Mouse (Mus musculus): Measurements from ENCODE around the gene Mgea5.

Gene Mgea5

DNA sequence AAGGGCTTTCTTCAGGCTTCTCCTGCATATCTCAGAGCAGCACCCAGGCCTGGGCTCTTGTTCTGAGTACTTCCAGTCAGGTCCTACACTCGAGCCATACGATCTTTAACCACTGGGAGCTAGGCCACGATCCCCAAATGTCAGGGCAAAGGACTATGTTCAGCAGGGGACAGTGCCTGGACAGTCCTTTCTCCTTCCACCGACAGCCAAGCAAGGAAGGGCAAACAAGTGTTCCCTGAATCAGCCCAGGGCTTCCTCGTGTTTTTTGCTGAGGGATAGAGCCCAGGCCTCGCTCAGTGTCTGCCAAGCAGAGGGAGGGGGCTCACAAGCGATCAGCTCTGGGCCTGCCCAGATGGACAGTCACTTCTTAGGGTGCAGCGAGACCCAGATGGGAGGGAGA is 53.6 kb downstream of the Mgea5 start:
- no peak for DNase-seq (ENCODE audit: low spot score)

DNA sequence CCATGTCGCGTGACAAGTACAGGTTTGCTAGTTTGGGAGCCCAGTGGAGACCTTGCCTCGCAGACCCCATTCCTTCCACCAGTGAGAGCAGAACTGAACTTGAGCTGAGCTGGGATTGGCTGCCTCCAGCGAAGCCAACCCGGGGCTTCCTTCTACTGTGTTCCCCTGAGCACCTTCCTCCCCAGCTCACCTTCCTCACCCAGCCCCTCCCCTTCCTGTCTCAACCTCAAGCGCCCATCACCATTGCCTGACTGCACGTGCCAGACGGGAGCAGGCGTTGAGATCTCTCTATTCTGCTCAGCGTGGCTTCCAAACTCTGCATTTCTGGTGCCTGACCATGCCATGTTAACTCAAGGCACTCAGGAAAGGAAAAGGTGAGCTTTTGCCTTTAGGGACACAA is 56.4 kb downstream of the Mgea5 start:
- no peak for DNase-seq (ENCODE audit: low spot score)

GRCm38 (mm10) chr19:45725677-45726277 is 57.9 kb downstream of the Mgea5 start:
- DNase-seq (ENCODE audit: low spot score): no peak

GRCm38 (mm10) chr19:45722188-45722587 is 61.4 kb downstream of the Mgea5 start:
- no peak for DNase-seq (ENCODE audit: low spot score)

DNA sequence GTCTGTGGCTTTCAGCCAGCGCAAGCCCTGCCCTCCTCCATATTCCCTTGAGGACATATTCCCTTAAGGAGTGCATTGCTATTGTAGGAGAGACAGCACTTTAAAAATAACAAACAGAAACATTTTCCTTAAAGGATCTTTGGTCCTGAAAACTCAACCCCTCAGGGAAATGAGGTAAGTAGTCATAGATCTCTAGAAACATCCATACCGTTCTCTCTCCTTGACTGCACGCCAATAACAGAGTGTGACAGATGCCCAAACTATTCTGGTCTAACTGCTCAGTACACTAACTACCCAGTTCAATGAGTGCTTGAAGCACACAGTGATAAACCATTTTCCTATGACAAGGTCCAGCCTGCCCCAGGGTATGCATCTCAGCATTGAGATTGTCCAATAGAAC is 65.4 kb downstream of the Mgea5 start:
- no peak for DNase-seq (ENCODE audit: low spot score)

DNA sequence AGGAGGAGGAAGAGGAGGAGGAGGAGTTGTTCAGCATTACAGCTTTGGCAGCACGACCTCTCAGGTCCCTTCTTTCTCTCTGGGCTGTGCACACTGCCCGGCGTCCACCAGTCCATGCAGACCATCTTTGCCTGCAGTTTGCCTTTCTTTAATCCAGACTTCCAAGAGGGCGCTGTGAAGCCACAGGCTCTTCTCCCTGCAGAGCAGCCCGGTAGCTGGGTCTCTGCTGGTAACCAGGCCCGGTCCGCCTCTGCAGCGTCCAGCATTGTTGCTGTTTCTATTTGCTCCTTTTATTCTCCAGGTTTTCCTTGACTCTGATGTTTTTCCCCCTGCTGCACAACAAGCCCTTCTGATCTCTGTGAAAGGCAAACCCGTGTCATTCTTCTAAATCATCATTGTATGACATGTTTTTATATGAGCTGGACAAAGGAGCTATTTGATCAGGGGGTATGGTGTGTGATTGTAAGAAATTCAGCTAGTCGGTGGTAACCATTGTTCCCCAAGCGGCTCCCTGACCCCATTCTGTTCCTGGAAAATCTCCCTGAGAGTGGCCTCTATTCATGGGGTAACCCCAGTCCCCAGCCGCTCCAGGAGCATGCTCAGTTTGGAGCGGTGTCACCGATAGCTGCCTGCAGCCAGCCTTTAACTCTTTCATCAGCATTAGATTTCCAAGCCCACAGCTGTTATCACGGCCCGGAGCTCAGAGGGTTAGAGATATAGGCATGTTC is 66.0 kb downstream of the Mgea5 start:
- no peak for DNase-seq (ENCODE audit: low spot score)

- no peak for DNase-seq (ENCODE audit: low spot score)
These were observed 74.9 kb downstream of the Mgea5 start for GRCm38 (mm10) chr19:45708704-45709103.
